Mouse (Mus musculus): Measurements from ENCODE around the gene Slc44a3. TPM values are rescaled to one million over a fixed set of nuclear protein-coding genes. Genes with fewer than 3 reads are reported as not detected.

Slc44a3 gene
- polyA plus RNA-seq (2015; fragmentation: Illumina TruSeq; extraction: RNeasy Lipid Tissue Mini Kit (QIAGEN cat#74804); ENCODE audit: insufficient read depth, low read depth, low replicate concordance) = 14.9 TPM

GRCm38 (mm10) chr3:121532176-121532575, at the start of gene Slc44a3:
TSS of gene Slc44a3 (minus strand) at chr3:121532404.

GRCm38 (mm10) chr3:121425861-121426620, 106.2 kb downstream of the Slc44a3 start, which contains the start of gene Cnn3:
TSS of gene Cnn3 (plus strand) at chr3:121426497.

Other genes with a start within 250 kb of the Slc44a3 start
- 2.1 TPM for gene Tmem56, start 249.3 kb downstream of the Slc44a3 start, polyA plus RNA-seq (2015; fragmentation: Illumina TruSeq; extraction: RNeasy Lipid Tissue Mini Kit (QIAGEN cat#74804); ENCODE audit: insufficient read depth, low read depth, low replicate concordance)
- 2.5 TPM for gene Alg14, start 240.6 kb downstream of the Slc44a3 start, polyA plus RNA-seq (2015; fragmentation: Illumina TruSeq; extraction: RNeasy Lipid Tissue Mini Kit (QIAGEN cat#74804); ENCODE audit: insufficient read depth, low read depth, low replicate concordance)
- gene Cnn3, start 105.9 kb downstream of the Slc44a3 start, polyA plus RNA-seq (2015; fragmentation: Illumina TruSeq; extraction: RNeasy Lipid Tissue Mini Kit (QIAGEN cat#74804); ENCODE audit: insufficient read depth, low read depth, low replicate concordance) = 37.0 TPM
- not detected for gene 4930432M17Rik, start 138.4 kb upstream of the Slc44a3 start, polyA plus RNA-seq (2015; fragmentation: Illumina TruSeq; extraction: RNeasy Lipid Tissue Mini Kit (QIAGEN cat#74804); ENCODE audit: insufficient read depth, low read depth, low replicate concordance)
- 8.4 TPM for gene F3, start 191.1 kb upstream of the Slc44a3 start, polyA plus RNA-seq (2015; fragmentation: Illumina TruSeq; extraction: RNeasy Lipid Tissue Mini Kit (QIAGEN cat#74804); ENCODE audit: insufficient read depth, low read depth, low replicate concordance)

Measured in pancreas, adult 10 weeks (tissue).